Mouse (Mus musculus): ENCODE measurements around the gene 3110082J24Rik.
"Not testable (repeated sequence)": the region's sequence is repeated elsewhere in the genome, so short reads cannot be mapped to it uniquely, and the experiment has no call there.

Gene 3110082J24Rik

DNA sequence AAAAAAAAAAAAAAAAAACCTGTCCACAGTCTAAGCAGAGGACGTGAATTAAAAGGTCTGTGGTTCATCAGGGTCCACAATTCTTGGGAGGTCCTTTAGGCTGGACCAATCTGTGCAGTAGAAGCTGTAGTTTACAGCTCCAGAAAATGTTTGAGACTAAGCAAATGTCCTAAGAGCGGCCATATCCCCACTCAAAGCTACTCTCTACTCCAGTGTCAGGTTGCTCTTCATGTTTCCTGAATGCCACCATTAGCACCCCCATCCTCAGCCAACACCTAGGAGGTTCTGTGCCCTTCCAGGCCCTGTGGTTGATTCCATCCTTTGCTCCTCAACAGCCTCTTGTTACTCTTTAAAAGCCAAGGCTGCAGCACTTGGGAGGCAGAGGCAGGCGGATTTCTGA, 33.5 kb downstream of the 3110082J24Rik start:
- no peak for DNase-seq (ENCODE audit: low spot score)

DNA sequence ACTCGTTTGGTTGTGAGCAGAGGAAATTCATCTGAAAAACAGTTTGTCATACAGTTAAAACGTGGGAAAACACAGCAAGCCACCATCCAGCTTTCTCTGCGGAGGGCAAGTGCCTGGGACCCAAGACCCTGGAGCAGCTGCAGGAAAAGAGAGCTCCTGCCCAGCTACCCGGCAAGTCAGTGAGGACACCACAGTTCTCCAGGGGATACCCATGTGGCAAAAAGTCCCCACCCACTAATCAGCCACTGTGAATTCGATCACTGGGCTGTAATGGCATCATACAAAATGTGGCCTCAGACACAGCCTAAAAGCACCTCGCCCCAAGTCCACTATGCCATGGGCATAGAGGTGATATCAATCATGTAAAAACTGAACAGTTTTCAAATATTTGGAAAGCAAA, 34.2 kb downstream of the 3110082J24Rik start:
- DNase-seq (ENCODE audit: low spot score), result no peak

DNA sequence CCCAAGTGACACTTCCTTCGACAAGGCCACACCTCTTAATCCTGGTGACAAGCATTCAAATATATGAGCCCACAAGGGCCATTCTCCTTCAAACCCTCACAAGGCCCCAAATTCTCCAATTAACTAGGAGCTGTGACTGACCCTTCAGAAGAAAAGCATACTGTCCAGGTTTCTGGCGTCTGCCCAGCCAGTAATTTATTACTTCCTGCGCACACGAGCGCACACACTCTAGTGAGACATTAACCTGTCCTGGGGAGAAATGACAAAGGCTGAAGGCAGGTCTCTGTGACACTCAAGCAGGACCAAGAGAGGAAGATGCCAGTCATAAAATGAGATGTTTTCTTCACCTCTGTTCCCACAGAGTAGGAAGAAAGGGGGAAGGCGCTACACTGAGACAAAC, 38.2 kb downstream of the 3110082J24Rik start:
- no peak for DNase-seq (ENCODE audit: low spot score)

DNA sequence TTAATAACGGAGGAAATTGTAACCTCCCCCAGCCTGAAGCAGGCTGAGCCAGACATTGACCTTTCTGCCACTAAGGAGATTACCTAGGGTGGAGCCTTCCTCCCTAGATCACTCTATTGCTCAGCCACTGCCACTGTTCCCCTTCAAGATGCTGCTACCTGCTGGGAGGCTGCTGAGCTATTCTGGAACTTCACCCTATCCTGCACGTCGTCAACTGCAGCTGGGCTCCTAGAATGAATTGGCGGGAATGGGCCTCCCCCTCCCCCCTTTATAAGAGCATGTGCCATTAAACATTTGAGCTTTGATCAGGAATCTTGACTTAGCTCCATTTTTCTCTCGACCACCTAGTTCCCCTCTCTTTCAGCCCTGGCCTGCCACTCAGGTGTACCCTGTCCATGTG, 46.3 kb downstream of the 3110082J24Rik start:
- not testable (repeated sequence) for DNase-seq (ENCODE audit: low spot score)

DNA sequence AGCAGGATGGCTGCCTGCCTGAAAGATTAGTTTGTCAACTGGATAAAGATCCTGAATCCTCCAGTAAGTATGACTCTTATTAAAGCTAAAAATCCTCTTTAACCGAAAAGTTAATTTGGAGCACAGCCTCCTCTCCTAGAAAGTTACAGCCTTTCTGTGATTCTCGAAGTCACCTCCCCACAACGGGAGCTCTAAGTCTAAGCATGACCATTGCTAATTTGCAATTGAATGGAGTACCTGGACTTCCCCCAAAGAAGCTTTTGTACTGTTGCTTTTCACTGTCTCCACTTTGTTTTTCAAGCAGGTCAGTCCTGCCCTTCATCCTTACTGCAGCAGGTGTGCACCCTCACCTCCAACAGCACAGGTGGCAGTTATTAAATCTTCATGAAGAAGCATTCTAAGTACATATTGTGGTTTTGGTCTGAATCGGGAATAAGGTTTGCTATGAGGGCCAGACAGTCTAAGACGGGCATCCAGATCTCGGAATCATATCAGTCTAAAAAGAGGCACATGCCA, 47.6 kb downstream of the 3110082J24Rik start:
- DNase-seq (ENCODE audit: low spot score), result no peak

Measured in urinary bladder, postnatal 25 days (tissue).